Mouse (Mus musculus): ENCODE measurements around the gene Cmah.
A peak's percentile ranks its signal among the peaks of the same experiment; 100 is the strongest.

Gene Cmah

DNA sequence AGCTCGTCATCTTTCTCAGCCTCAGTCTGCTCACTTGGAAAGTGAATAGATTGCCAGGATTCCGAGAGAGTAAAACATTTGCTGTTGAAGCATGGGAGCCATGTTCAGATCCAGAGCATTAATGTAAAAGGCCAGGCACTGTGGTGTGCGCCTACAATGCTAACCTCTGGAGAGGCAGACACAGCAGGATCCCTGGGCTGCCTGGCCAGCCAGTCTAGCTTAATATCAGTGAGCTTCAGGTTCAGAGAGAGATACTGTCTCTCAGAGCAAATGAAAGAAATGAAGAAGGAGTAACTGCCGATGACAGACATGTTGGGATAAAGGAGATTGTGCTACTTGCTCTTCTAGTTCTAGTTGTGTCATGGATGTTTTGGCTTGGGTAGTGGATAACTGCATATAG is 91.6 kb downstream of the Cmah start:
- DNase-seq = no peak

DNA sequence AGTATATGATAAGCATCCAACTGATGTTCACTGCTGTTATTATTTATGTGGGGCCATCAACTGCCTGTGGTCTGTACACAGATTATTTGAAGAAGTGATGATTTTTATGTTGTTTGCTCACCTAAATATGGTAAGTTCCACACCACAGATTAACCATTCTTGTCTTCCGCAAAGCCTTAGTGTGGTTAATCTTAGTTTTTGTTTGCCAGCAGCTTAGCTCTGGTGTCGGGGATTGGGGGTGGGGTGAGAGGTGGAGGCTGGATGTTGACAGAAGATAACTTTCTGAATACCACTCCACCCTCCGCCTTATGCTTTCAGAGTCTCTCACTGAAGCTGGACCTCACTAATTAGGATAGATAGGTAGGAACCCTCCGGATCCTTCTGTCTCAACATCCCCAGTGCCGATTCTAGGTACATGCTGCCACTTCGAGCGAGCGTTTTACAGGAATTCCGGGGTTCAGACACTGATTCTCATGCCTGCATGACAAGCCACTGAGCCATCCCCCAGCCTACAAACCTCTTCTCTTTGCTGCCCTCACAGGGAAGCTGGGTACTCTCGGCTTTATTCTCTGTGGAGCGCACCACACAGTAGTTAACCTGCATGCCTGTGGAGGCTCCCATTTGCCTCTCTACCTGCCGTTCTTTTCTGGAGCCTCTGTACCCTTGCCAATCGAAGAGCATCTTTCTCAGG is 92.5 kb downstream of the Cmah start:
- DNase-seq = no peak

DNA sequence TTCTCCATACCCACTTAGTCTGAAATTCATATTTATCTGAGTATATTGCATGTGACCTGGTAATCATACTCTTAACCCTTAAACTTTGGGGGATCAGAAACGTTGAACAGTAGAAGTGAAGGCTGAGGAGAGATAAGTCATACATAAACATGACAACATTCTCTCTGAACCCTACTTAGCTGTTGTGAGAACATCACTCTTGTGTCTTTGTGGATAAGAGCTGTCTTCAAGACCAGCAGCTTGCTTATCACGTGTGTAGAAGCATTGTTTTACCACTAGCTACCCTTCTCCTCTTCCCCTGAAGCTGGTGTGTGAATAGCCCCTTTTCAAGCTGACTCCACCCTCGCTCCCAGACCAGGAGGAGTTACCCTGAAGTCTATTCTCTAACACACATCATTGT is 94.8 kb downstream of the Cmah start:
- no peak for DNase-seq

DNA sequence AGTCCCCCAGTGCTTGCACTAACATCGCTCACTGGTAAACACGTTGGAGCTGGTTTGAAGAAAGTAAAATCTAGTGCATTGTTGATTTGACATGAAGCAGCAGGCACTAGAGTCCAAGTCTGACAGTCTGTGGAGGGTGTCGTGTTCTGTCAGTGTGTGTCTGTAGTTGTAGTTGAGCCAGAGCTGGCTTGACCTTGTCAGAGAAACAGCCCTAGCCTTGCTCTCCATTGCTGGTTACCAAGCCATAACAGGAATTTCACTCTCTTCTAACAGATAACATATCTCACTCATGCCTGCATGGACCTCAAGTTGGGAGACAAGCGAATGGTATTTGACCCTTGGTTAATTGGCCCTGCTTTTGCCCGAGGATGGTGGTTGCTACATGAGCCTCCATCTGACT is 103.0 kb downstream of the Cmah start:
- no peak for DNase-seq

DNA sequence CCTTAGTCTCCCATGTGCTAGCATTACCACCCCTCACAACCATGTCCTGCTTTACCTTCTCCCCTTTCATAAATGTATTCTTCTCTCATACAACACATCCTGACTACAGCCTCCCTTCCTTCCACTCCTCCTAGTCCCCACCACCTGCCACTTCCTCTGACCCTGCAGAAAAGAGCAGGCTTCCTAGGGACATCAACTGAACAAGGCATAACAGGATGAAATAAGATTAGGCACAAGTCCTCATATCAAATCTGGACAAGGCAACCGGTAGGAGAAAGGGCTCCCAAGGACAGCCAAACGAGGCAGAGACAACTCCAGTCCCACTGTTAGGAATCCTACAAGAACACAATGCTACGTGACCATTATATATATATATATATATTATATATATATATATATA is 104.4 kb downstream of the Cmah start:
- DNase-seq = no peak

DNA sequence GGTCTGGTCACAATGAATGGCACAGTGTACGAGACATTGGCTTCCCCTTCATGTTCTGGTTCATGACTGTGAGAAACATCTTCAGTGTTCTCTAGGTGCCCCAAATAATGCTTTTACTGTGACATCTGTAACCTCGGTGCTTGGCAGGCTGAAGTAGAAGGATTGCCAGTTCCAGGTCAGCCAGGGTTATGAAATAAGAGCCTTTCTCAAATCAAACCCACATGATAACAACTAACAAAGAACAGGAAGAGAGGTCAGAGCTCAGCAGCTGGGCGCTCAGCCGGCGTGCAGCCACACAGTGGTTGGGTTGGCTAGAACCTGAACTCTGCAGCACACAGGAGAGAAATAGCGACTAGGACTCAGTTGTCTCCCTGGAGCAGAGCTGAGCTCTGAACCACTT is 115.1 kb downstream of the Cmah start:
- no peak for DNase-seq

DNA sequence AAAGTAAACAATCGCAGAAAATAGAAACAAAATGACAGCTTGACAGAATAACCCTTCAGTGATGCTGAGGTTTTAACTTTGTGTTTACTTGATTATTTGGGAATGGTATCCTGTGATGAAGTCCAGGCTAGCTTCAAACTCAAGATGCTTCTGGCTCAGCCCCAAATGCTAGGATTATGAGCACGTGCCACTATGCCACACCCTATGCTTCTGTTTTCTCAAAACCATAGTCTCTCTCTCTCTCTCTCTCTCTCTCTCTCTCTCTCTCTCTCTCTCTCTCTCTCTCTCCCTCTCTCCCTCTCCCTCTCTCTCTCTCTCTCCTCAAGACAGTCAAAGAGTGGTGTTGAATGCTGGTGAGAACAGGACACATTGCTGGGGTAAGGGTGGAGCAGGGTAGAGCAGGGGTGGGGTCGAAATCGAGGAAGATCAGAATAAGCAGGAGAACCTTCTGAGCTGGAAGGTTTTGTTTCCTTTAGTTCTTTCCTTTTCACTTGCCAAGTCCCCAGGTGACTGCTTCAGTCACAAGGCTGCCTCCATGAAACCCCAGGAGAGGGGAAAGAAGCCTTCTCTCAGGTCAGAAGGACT is 116.7 kb downstream of the Cmah start:
- DNase-seq = no peak

DNA sequence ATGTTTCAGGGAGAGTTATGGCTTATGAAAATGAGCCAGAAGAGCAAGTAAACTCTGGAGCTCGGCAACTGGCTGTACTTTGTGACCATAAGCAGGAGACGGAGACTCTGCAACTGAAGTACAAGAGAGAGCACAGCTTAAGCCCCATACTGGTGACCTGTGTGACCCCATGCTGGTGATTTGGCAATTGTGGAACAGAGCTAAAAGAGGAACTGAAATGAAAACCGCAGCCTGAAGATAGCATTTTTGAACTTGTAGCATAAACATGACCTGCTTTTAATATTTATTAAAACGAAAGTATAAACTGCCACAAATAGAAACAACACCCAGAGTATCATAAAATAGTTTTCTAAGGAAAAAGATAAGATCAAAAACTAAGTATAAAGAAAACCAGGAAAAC is 117.5 kb downstream of the Cmah start:
- DNase-seq = no peak

DNA sequence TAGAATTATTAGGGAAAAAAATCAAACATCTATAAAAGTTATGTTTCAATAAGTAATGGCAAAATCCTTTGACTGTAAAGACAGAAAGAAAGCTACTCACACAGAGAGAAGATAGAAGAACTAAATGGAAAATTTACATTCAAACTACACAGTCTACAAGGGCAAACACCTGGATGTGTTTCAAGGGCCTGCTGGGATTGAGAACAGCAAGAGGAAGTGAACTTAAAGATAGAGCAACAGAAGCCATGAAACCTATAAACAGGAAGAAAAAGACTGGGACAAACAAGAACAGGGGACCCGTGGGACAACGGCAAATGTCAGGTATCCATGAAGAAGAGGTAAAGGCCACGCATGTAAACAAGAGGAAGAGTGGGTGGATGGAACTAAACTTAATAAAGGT is 118.0 kb downstream of the Cmah start:
- no peak for DNase-seq

DNA sequence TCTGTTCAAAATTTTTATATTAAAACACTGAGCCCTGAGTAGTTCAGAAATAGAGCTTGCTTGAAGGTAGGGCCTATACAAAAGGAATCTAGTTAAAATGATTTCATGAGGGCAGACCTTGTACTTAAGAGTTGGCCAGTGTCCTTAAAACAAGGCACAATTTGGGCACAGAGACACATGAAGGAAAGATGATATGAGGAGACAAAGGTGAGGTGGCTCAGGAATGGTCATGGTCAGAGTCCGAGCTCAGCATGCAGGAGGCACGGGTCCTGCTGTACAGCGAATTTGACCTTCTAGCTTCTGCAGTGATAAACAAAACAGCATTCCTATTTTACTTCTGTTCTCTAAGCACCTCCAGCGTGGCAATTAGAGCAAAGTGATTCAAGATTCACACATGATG is 118.9 kb downstream of the Cmah start:
- DNase-seq = no peak

DNA sequence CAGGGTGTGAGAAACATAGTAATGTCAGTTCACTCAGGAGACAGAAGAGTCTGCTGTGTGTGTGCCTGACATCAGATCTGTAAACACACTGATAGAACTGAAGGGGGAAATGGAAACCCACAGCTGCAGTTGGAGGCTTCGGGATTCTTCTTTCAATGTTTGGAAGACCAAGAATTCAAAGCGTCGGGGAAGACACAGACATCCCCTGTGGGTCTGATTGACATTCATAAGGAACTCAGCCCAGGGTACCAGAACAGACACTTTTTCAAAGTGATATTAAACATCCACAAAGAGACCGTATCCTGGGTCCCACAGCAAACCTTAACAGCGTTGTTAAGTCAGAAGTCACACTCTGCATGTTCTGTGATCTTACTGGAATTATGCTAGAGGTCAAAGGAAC is 119.8 kb downstream of the Cmah start:
- DNase-seq = no peak

DNA sequence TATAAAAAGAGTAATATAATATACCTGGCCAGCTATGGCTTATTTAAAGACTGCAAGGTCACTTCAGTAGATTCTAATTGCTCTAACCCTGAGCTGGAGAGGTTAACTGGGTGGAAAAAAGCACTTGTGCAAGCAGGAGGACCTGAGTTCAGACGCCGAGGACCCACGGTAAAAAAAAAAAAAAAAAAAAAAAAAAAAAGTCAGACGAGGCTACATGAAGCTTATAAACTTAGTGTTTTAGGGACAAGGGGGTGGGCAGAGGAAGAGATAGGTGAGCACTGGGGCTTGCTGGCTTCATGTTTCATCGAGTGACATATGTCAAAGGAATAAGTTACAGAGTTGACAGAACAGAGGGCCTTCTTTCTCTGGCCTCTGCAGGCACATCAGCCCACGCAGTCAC is 121.4 kb downstream of the Cmah start:
- DNase-seq = no peak

DNA sequence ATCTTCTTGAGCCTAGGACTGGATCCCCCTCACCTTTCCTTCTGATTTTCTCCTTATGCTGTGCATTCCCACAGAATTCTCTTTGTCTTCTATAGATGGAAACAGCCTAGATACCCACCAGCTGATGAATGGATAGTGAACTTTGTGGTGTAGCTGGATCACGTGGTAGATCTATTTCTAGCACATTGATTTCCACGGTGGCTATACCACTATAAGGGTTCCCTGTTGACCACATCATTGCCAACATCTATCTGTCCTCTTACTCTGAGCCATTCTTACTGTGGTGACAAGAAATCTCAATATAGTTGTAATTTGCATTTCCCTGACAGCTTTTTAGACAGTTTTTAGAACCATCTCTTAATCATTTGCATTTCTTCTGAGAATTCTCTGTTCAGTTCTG is 124.3 kb downstream of the Cmah start:
- DNase-seq = no peak

DNA sequence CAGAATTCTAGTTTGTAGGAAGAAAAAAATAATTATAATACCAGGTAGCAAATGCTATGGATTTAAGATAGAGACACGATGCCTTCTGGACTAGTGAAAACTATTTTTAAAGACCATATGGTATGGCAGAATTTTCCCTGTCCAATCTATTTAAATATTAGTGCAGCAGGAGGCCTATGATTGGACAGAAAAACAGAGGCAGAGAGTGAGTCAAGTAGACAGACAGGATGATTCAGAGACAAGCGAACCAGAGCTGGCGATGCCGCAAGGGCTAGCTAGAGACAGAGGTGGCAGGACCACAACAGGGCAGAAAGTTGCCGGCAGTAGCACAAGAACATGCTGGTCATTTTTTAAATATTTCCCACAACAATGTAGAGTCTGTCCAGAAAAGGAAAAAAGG is 126.5 kb downstream of the Cmah start:
- no peak for DNase-seq

DNA sequence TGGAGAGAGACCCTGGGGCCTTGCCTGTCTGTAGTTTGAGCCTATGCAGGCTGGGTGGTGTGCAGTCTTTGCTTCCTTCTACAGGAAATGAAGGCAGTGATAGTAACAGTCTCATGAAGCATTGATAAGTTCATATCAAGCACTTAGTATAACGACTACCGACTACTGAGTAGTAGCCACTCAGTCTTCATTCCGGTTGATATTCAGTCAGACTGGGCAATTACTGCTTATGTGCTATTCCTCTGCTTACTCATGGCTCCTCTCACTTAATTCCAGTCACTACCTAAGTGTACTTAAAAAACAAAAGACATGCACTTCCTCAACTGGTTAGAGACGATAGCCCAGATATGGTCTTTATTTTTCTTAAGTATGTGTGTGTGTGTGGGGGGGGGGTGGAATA is 129.2 kb downstream of the Cmah start:
- no peak for DNase-seq

DNA sequence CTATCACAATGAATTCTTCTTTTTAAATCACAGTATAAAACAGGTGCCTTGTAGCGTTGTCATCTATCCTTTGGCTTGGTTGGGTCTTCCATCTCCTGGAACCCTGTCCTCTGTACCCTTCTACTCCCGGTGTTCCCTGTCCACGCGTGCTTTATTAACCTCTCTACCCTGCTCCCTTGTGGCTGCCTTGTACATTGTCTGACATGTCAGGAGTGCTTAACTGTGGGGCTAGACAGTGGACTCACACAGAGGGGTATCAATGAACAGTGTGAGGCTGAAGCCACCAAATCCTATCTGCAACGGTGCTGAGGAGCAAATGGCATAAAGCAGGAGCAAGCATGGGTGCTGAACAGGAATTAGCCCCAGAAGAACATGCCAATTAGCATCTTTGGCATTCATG is 133.3 kb downstream of the Cmah start:
- no peak for DNase-seq

DNA sequence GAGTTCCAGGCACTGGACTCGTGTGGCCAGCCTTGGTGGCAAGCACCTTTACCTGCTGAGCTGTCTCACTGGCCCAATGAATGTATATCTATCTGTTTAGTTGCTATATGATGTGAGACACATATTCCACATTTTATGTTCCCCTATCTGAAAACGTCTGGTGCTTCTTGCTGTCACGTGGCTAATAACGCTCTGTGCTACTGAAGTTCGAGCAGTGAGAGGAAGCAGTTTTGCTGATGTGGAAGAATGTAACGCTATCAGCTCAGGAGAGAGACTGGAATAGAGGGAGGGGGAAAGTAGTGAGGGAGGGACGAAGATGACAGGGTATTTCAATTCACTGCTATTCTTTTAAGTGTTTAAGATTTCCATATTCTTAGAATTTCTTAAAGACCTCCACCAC is 136.6 kb downstream of the Cmah start:
- no peak for DNase-seq

DNA sequence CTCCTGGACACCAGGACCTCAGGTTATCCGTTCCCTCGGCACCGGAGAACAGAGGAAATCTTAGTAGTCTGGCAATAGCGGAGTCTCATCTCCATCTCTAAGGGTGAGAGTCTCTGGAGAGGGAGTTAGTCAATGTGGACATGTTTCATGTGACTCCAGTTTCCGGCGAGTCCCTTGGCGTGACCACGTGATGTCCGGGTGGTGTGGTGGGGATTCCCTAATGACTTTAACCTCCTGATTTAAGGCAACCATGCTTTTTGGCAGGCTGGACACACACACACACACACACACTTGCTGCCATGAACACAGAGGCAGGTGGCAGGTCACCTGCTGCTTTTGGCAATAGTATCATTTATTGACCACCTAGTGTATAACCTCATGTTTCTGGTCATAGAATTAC is 138.8 kb downstream of the Cmah start:
- no peak for DNase-seq

DNA sequence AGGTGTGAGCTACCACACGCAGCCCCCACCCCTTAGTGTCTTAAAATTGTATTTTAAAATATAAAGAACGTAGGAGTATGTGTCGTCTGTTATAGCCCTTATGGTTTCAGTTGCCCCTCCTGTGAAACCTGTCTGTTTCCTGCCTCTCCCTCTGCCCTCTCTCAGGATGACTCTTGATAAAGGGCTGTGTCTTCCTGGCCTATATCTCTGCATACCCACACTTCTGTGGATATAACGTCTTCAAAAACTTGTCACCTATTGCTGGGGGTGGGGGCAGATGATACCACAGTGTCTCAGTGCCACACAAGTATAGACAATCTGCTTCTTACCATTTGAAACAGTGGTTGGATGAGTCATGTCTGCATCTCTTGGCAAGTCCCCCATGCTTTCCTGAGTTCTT is 140.6 kb downstream of the Cmah start:
- no peak for DNase-seq

DNA sequence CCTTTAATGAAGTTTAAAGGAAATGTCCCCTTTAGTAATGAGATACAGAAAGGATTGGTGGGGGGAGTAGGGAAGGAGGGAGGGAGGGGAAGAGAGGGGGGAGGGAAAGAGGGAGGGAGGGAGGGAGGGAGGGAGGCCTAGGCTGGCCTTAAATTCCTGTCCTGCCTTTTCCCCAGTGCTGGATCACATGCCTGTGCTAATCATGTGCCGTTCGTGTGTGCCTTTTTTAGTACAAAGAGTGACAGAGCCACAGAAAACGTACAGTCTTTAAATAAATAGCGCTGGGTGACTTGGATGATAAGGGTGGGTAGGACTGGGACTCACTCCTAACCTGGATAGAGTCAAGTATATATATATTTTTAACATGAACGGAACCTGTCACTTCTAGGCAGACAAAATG is 150.4 kb downstream of the Cmah start:
- no peak for DNase-seq

DNA sequence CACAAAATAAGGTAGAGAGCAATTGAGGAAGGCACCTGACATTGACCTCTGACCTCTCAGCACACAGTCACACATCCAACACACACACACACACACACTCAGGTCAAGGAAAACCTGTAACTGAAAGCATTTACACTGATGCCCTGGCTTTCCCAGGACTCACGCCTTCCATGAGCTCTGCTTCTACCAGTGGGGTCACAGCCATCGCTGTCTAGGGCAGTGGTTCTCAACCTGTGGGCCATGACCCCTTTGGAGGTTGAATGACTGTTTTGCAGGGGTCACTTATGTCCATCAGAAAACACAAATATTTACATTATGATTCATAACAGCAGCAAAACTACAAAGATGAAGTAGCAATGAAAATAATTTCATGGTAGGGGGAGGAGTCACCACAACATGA is 152.3 kb downstream of the Cmah start:
- no peak for DNase-seq

DNA sequence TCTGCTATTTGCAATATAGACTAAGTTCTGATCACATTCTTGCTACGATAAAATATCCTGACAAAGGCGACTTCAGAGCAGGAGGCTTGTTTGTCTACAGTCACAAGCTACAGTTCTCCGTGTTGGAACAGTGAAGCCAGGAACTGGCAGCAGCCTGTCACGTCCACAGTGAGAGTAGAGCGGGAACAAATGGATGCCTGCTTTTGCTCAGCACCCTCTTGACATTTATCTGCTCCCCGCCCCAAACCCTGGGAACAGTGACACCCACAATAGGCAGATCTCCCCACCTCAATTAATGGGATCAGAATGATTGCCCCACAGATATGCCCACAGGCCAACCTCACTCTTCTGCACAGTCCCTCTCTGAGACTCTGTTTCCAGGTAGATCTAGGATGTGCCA is 153.6 kb downstream of the Cmah start:
- no peak for DNase-seq

DNA sequence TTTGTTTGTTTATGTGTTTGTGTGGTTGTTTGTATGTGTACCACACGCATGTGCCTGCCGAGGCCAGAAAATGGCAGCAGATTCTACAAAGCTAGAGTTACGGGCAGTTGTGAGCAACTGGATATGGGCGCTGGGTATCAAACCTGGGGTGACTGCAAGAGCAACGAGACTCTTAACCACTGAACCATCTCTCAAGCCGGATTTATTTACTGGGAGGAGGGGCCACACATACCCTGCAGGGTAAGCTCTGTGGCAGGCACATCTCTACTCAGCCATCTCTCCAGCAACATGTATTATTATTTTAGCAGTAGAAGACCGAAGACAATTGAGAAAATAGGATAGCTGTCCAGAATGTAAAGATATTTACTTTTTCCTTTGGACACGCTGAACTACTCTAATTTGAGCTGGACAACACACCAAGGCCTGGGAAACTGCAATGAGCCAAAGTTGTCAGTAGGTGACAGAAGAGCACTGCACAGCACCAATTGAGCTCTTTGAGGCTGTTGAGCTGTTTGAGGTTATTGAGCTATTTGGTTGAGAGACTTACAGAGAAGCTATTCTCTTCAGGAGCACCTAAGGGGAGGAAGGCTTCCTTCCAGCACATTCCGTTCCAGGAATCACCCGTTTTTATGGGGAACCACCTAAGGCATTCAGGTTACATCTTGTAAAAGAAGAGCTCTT is 154.6 kb downstream of the Cmah start:
- peak; percentile 14 to 38 for DNase-seq

DNA sequence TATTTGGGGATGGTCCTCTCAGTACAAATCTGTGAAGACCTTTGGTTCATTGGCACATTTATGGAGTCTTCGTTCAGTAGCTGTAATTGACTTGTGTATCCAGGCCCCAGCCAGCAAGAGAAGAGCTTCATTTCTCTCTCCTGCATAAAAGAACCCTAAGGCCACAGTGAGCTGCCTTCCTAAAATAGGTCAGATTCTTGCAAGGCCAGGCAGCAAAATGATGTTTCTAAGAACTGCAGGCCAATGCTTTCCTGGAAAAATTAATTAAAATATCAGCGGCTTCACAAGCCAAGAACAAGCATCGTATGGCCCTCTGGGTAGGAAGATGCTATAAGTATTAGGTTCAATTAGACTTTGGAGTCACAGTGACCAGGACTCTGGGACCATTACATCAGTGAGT is 156.5 kb downstream of the Cmah start:
- no peak for DNase-seq

DNA sequence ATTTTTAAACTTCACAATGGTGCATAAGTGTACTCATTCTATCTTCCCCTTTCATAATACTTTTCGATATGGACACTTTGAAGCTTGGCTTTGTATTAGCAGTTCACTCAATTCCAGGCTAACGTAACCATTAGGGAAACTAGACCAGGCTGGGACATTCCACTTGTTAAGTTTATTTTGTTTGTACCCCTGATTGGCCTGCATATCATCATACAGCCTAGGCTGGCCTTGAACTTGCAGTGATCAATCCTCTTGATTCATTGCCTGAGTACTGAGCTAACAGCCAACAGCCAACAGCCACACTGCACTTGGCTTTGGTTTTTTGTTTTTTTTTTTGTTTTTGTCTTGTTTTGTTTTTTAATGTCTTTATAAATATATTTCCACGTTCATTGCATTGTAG is 157.6 kb downstream of the Cmah start:
- no peak for DNase-seq
